Mouse (Mus musculus): Measurements from ENCODE around the gene Tln2. TPM values are rescaled to one million over a fixed set of nuclear protein-coding genes. Genes with fewer than 3 reads are reported as not detected.

Gene Tln2
- polyA plus RNA-seq, 1 experiment from 2014 or later, result 21.1 TPM

- ATAC-seq (replicated peaks; ENCODE audit: low FRiP score), result peak; percentile 49; the same call in 1 of the 2 replicates
- 70% methylated on average over 10 of the region's 10 CpGs for WGBS
Measured at GRCm38 (mm10) chr9:67584871-67585270, 25.4 kb upstream of the Tln2 start.

GRCm38 (mm10) chr9:67581581-67582280 lies 22.2 kb upstream of the Tln2 start:
- no peaks in the 10 kb centered on the region for H3K27me3 ChIP-seq
- WGBS, result 62% methylated on average over 10 of the region's 10 CpGs
- ATAC-seq (replicated peaks; ENCODE audit: low FRiP score), result no peak
- H3K27ac ChIP-seq, result no peak overlapping the region
- no peak overlapping the region for H3K4me3 ChIP-seq (replicated peaks)
- H3K4me2 ChIP-seq, result no peak overlapping the region
- H3K36me3 ChIP-seq, result no peaks in the 10 kb centered on the region
- H3K9ac ChIP-seq, result no peak overlapping the region
- peaks cover 2% of the 10 kb centered on the region for H3K4me1 ChIP-seq
- H3K9me3 ChIP-seq (replicated peaks), result no peaks in the 10 kb centered on the region

More at GRCm38 (mm10) chr9:67584871-67585270, 25.4 kb upstream of the Tln2 start:
- H3K4me2 ChIP-seq, result no peak overlapping the region
- no peaks in the 10 kb centered on the region for H3K9me3 ChIP-seq (replicated peaks)
- no peaks in the 10 kb centered on the region for H3K27me3 ChIP-seq
- H3K4me1 ChIP-seq, result peaks cover 2% of the 10 kb centered on the region
- H3K36me3 ChIP-seq, result no peaks in the 10 kb centered on the region
- no peak overlapping the region for H3K27ac ChIP-seq
- H3K4me3 ChIP-seq (replicated peaks), result no peak overlapping the region
- no peak overlapping the region for H3K9ac ChIP-seq

DNA sequence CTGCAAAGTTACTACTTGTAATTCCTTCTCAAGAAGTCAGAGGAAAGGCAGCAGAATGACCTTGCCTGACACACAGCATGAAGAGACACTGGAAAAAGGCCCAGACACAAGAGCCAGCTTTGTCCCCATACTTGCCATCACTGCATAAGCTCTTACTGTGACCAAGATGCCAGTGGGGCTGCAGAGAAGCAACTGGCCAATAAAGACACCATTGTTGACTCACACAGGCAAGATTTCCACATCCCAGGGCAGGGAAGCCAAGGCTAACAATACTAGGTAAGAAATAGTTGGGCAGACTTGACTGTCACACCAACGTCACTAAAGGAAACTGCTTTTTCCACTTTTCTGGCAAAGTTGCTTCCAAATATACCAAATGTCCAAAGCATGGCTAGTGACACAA lies 20.0 kb upstream of the Tln2 start:
- no peak overlapping the region for H3K4me3 ChIP-seq (replicated peaks)
- WGBS, result 93% methylated on average over 1 of the region's 1 CpGs
- ATAC-seq (replicated peaks; ENCODE audit: low FRiP score), result no peak
- no peaks in the 10 kb centered on the region for H3K36me3 ChIP-seq
- H3K9ac ChIP-seq, result no peak overlapping the region
- H3K4me2 ChIP-seq, result no peak overlapping the region
- H3K9me3 ChIP-seq (replicated peaks), result no peaks in the 10 kb centered on the region
- no peak overlapping the region for H3K27ac ChIP-seq
- H3K4me1 ChIP-seq, result no peaks in the 10 kb centered on the region
- no peaks in the 10 kb centered on the region for H3K27me3 ChIP-seq

- H3K4me3 ChIP-seq (replicated peaks), result no peak overlapping the region
- no peak overlapping the region for H3K9ac ChIP-seq
- H3K27me3 ChIP-seq, result no peaks in the 10 kb centered on the region
- H3K27ac ChIP-seq, result no peak overlapping the region
- no peak for ATAC-seq (replicated peaks; ENCODE audit: low FRiP score)
- H3K4me2 ChIP-seq, result no peak overlapping the region
- H3K9me3 ChIP-seq (replicated peaks), result no peaks in the 10 kb centered on the region
- 70% methylated on average over 7 of the region's 7 CpGs for WGBS
- peaks cover 12% of the 10 kb centered on the region; the same call in 1 of the 2 replicates for H3K4me1 ChIP-seq
- no peaks in the 10 kb centered on the region for H3K36me3 ChIP-seq
Measured at GRCm38 (mm10) chr9:67574721-67575248, 15.3 kb upstream of the Tln2 start.

DNA sequence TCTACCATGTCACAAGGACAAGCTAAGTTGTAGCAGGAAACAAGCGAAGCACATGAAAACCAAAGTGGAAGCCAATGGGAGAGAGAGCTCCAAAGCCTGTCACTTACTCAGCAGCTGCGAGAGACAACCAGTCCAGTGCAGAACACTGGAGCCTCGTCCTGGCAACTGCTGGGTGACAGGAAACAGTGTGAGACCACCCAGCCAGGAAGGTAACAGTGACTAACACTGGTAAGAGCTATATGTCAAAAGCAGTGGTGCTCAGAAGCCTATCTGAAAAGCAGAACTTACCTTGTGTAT lies 14.1 kb upstream of the Tln2 start:
- no peak for ATAC-seq (replicated peaks; ENCODE audit: low FRiP score)
- no peak overlapping the region for H3K4me2 ChIP-seq
- peaks cover 12% of the 10 kb centered on the region; the same call in 1 of the 2 replicates for H3K4me1 ChIP-seq
- H3K9ac ChIP-seq, result no peak overlapping the region
- no peaks in the 10 kb centered on the region for H3K27me3 ChIP-seq
- H3K4me3 ChIP-seq (replicated peaks), result no peak overlapping the region
- 51% methylated on average over 3 of the region's 3 CpGs for WGBS
- H3K36me3 ChIP-seq, result no peaks in the 10 kb centered on the region
- H3K27ac ChIP-seq, result no peak overlapping the region
- no peaks in the 10 kb centered on the region for H3K9me3 ChIP-seq (replicated peaks)

DNA sequence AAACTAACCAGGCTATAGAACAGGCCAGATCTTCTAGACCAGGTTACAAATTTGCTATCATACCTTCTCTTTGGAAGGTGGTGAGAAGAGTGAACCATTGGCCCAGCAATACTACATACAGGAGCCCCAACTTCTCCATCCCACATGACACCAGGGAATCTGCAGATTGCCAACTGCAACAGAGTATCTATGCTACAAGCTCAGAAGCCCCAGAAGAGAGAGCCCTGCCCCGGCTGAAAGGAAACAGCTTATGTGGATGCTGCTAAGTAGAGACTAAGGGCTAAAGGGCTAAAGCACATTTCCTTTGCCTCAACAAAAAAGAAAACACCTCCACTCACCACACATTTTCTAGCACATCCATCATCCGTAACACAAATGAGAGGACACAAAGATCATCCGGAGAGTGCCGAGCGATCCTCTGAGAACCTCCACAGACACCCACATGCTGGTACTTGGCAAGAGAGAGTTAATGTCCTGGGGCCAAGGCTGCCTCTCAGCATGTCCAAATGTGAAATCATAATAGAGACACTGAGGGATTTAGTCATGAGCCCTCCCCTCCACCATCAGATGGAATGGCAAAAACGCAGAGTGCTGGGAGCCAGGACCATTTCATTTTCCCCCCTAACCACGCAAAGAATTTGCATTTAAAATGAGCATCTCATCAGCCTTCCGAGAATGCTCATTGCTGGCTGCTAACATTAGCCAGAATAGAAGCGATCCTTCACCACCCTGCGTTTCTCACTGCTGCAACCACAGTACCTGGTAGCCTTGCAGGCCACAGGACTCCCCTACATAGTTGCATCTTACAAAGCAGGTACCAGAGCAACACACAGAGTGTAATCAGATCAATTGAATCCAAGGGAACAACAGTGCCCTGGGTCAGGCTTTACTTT lies 13.5 kb upstream of the Tln2 start:
- Histone ChIP-seq H3K27ac (no peak overlapping the region), H3K9me3 (replicated peaks) (no peaks in the 10 kb centered on the region), H3K4me3 (replicated peaks) (no peak overlapping the region), H3K36me3 (no peaks in the 10 kb centered on the region), H3K9ac (no peak overlapping the region), H3K4me2 (no peak overlapping the region), H3K4me1 (peaks cover 12% of the 10 kb centered on the region; the same call in 1 of the 2 replicates), H3K27me3 (no peaks in the 10 kb centered on the region)
- 50% methylated on average over 10 of the region's 10 CpGs for WGBS
- ATAC-seq (replicated peaks; ENCODE audit: low FRiP score), result no peak

DNA sequence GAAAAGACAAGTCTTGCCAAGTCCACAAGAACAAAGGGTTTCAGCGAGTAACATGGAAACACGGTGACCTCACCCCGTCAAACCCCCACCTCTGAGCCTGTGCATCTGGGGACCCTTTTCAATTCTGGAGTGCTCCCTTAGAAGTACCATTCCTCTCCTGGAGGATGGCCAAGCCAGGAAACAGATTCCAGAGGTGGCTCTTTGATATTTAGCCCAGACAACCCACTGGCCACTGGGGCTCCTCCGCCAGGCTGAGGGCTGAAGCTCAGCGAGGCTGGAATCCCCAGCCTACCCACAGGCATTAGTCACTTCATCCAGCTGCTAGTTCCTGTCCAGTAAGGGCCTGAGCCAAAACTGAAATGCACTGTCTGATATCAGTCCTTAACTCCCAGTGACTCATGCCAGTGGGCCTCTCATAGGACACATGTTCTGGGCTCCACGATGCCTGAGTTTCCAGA lies 6.3 kb upstream of the Tln2 start:
- no peak for ATAC-seq (replicated peaks; ENCODE audit: low FRiP score)

GRCm38 (mm10) chr9:67549811-67550501 lies 9.5 kb downstream of the Tln2 start:
- 80% methylated on average over 8 of the region's 8 CpGs for WGBS
- peak overlapping the region; percentile 66 for H3K27ac ChIP-seq
- ATAC-seq (replicated peaks; ENCODE audit: low FRiP score), result no peak

More for the DNA sequence above, 6.3 kb upstream of the Tln2 start:
- no peak overlapping the region for H3K9ac ChIP-seq
- no peak overlapping the region for H3K4me3 ChIP-seq (replicated peaks)
- H3K36me3 ChIP-seq, result no peaks in the 10 kb centered on the region
- 73% methylated on average over 6 of the region's 6 CpGs for WGBS
- H3K4me1 ChIP-seq, result no peaks in the 10 kb centered on the region
- H3K4me2 ChIP-seq, result no peak overlapping the region
- H3K27ac ChIP-seq, result no peak overlapping the region
- H3K9me3 ChIP-seq (replicated peaks), result no peaks in the 10 kb centered on the region
- H3K27me3 ChIP-seq, result no peaks in the 10 kb centered on the region

DNA sequence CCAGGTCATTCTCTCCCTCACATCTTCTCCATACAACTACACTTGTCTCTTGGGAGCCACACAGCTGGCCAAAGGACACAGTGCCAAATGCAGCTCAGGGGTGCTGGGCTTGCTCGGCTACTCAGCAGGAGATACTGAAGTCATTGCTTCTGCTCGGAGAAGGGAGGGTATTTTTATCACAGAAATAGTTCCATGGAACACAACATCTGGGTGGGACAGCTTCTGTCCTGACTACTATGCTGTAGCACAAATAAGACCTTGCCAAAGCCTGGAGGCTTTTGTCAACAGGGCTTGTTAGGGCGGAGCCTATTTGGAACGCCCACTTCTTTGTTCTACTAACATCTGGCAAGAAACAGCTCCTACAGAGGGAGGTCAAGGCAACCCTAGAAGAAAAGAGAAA lies 10.2 kb downstream of the Tln2 start:
- Histone ChIP-seq H3K4me3 (replicated peaks) (no peak overlapping the region), H3K27ac (peak overlapping the region; percentile 66), H3K4me2 (no peak overlapping the region), H3K27me3 (no peaks in the 10 kb centered on the region), H3K9ac (no peak overlapping the region), H3K36me3 (no peaks in the 10 kb centered on the region), H3K4me1 (peaks cover 21% of the 10 kb centered on the region), H3K9me3 (replicated peaks) (no peaks in the 10 kb centered on the region)
- ATAC-seq (replicated peaks; ENCODE audit: low FRiP score), result peak; percentile 64; the same call in 1 of the 2 replicates
- WGBS, result 46% methylated on average over 4 of the region's 4 CpGs

More at GRCm38 (mm10) chr9:67549811-67550501, 9.5 kb downstream of the Tln2 start:
- Histone ChIP-seq H3K4me3 (replicated peaks) (no peak overlapping the region), H3K4me2 (no peak overlapping the region), H3K9me3 (replicated peaks) (no peaks in the 10 kb centered on the region), H3K9ac (no peak overlapping the region), H3K27me3 (no peaks in the 10 kb centered on the region), H3K4me1 (peaks cover 21% of the 10 kb centered on the region), H3K36me3 (no peaks in the 10 kb centered on the region)

GRCm38 (mm10) chr9:67546650-67547049 lies 12.9 kb downstream of the Tln2 start:
- Histone ChIP-seq H3K4me3 (replicated peaks) (no peak overlapping the region), H3K9ac (no peak overlapping the region), H3K36me3 (no peaks in the 10 kb centered on the region), H3K27me3 (no peaks in the 10 kb centered on the region), H3K9me3 (replicated peaks) (no peaks in the 10 kb centered on the region), H3K4me1 (peaks cover 21% of the 10 kb centered on the region), H3K27ac (no peak overlapping the region), H3K4me2 (no peak overlapping the region)
- WGBS, result 86% methylated on average over 5 of the region's 5 CpGs
- ATAC-seq (replicated peaks; ENCODE audit: low FRiP score), result no peak

DNA sequence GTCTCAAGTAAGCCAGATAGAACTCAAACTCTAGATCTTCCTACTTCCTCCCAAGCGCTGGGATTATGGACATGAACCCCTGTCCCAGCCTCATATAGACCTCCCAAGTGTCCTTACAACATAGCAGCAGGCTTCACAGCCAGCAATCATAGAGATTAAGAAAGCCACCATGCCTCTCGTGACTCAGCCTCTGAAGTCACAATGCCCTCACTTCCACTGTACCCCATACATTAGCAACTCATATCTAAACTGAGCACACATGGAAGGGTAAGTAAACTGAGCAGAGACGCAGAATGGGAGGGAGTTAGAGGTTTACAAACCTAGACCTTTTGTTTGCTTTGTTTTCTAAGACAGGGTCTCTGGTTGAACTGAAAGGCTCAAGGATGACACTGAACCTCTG lies 13.7 kb downstream of the Tln2 start:
- no peak for ATAC-seq (replicated peaks; ENCODE audit: low FRiP score)
- Histone ChIP-seq H3K36me3 (no peaks in the 10 kb centered on the region), H3K27me3 (no peaks in the 10 kb centered on the region), H3K4me3 (replicated peaks) (no peak overlapping the region), H3K27ac (no peak overlapping the region), H3K9me3 (replicated peaks) (no peaks in the 10 kb centered on the region), H3K9ac (no peak overlapping the region), H3K4me2 (no peak overlapping the region), H3K4me1 (peaks cover 27% of the 10 kb centered on the region)
- WGBS, result 86% methylated on average over 3 of the region's 3 CpGs

DNA sequence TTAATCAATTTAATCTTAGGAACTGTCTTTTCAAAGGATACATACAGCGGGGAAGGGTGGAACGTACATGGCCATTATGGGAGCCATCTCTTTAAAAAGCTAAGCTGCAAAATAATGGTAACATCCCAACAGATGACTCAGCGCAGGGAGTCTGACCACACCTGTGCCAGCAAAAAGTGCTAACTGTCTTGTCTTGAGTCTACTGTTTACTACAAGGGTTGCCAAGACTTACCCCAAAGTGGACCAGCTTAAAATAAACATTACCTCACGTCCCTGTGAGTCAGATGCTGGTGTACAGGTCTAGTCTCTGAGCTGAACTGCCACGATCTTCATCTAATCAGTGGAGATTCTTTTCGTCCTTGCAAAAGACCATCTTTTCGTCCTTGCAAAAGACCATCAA lies 14.7 kb downstream of the Tln2 start:
- Histone ChIP-seq H3K9me3 (replicated peaks) (no peaks in the 10 kb centered on the region), H3K4me2 (no peak overlapping the region), H3K4me1 (peaks cover 32% of the 10 kb centered on the region), H3K4me3 (replicated peaks) (no peak overlapping the region), H3K27ac (no peak overlapping the region), H3K36me3 (no peaks in the 10 kb centered on the region), H3K9ac (no peak overlapping the region), H3K27me3 (no peaks in the 10 kb centered on the region)
- 77% methylated on average over 7 of the region's 7 CpGs for WGBS
- no peak for ATAC-seq (replicated peaks; ENCODE audit: low FRiP score)

Measured in kidney, embryonic 15.5 days (tissue).